Mouse (Mus musculus): ENCODE measurements around the gene Hmg20a. TPM values are rescaled to one million over a fixed set of nuclear protein-coding genes. Genes with fewer than 3 reads are reported as not detected.
A peak's percentile ranks its signal among the peaks of the same experiment; 100 is the strongest.
"Not testable (repeated sequence)": the region's sequence is repeated elsewhere in the genome, so short reads cannot be mapped to it uniquely, and the experiment has no call there.

The Hmg20a gene
- polyA plus RNA-seq, 1 experiment from 2014 or later = 57.9 TPM

GRCm38 (mm10) chr9:56424861-56425260, 6.5 kb downstream of the Hmg20a start:
- no peaks in the 10 kb centered on the region for H3K27me3 ChIP-seq (ENCODE audit: control insufficient read depth, insufficient read depth, low read depth, low read length)
- H3K4me2 ChIP-seq (ENCODE audit: low read depth, low read length) = no peak overlapping the region
- no peaks in the 10 kb centered on the region for H3K9me3 ChIP-seq (ENCODE audit: control insufficient read depth, low read length)
- no peak for ATAC-seq (ENCODE audit: low read depth)
- no peak overlapping the region for H3K27ac ChIP-seq (ENCODE audit: low read length)
- H3K4me1 ChIP-seq (replicated peaks; ENCODE audit: control insufficient read depth, insufficient read depth, low read length) = peaks cover 15% of the 10 kb centered on the region; the same call in 1 of the 2 replicates
- 79% methylated on average over 4 of the region's 4 CpGs for WGBS
- H3K9ac ChIP-seq (ENCODE audit: low read length) = no peak overlapping the region
- no peaks in the 10 kb centered on the region for H3K36me3 ChIP-seq (ENCODE audit: control insufficient read depth, insufficient read depth, low read length)
- H3K4me3 ChIP-seq (ENCODE audit: low read length) = no peak overlapping the region

- no peaks in the 10 kb centered on the region for H3K36me3 ChIP-seq (ENCODE audit: control insufficient read depth, insufficient read depth, low read length)
- H3K4me2 ChIP-seq (ENCODE audit: low read depth, low read length) = no peak overlapping the region
- ATAC-seq (ENCODE audit: low read depth) = no peak; the same call in 1 of the 2 replicates
- H3K4me3 ChIP-seq (ENCODE audit: low read length) = no peak overlapping the region
- no peak overlapping the region for H3K27ac ChIP-seq (ENCODE audit: low read length)
- no peaks in the 10 kb centered on the region for H3K27me3 ChIP-seq (ENCODE audit: control insufficient read depth, insufficient read depth, low read depth, low read length)
- H3K9me3 ChIP-seq (ENCODE audit: control insufficient read depth, low read length) = no peaks in the 10 kb centered on the region
- 57% methylated on average over 5 of the region's 5 CpGs for WGBS
- no peak overlapping the region for H3K9ac ChIP-seq (ENCODE audit: low read length)
- H3K4me1 ChIP-seq (replicated peaks; ENCODE audit: control insufficient read depth, insufficient read depth, low read length) = peaks cover 3% of the 10 kb centered on the region; the same call in 1 of the 2 replicates
Measured at GRCm38 (mm10) chr9:56435821-56436526, 17.6 kb downstream of the Hmg20a start.

GRCm38 (mm10) chr9:56437300-56437892, 19.0 kb downstream of the Hmg20a start:
- H3K9ac ChIP-seq (ENCODE audit: low read length); H3K36me3 ChIP-seq (ENCODE audit: control insufficient read depth, insufficient read depth, low read length); ATAC-seq (ENCODE audit: low read depth); H3K9me3 ChIP-seq (ENCODE audit: control insufficient read depth, low read length); H3K27ac ChIP-seq (ENCODE audit: low read length); H3K4me2 ChIP-seq (ENCODE audit: low read depth, low read length); H3K4me1 ChIP-seq (replicated peaks; ENCODE audit: control insufficient read depth, insufficient read depth, low read length); H3K4me3 ChIP-seq (ENCODE audit: low read length); H3K27me3 ChIP-seq (ENCODE audit: control insufficient read depth, insufficient read depth, low read depth, low read length): not testable (repeated sequence)
- WGBS = 90% methylated on average over 22 of the region's 29 CpGs

- no peak overlapping the region for H3K9ac ChIP-seq (ENCODE audit: low read length)
- H3K4me1 ChIP-seq (replicated peaks; ENCODE audit: control insufficient read depth, insufficient read depth, low read length) = peaks cover 3% of the 10 kb centered on the region; the same call in 1 of the 2 replicates
- ATAC-seq (ENCODE audit: low read depth) = no peak
- no peak overlapping the region for H3K4me2 ChIP-seq (ENCODE audit: low read depth, low read length)
- H3K9me3 ChIP-seq (ENCODE audit: control insufficient read depth, low read length) = no peaks in the 10 kb centered on the region
- H3K27me3 ChIP-seq (ENCODE audit: control insufficient read depth, insufficient read depth, low read depth, low read length) = no peaks in the 10 kb centered on the region
- no peak overlapping the region for H3K27ac ChIP-seq (ENCODE audit: low read length)
- no peaks in the 10 kb centered on the region; the same call in 1 of the 2 replicates for H3K36me3 ChIP-seq (ENCODE audit: control insufficient read depth, insufficient read depth, low read length)
- no peak overlapping the region for H3K4me3 ChIP-seq (ENCODE audit: low read length)
- WGBS = 70% methylated on average over 7 of the region's 7 CpGs
Measured at GRCm38 (mm10) chr9:56439699-56440098, 21.3 kb downstream of the Hmg20a start.

GRCm38 (mm10) chr9:56451570-56451969, 33.2 kb downstream of the Hmg20a start:
- Histone ChIP-seq H3K9me3 (ENCODE audit: control insufficient read depth, low read length) (no peaks in the 10 kb centered on the region), H3K4me1 (replicated peaks; ENCODE audit: control insufficient read depth, insufficient read depth, low read length) (0 out of 2 replicates have a peak, but pooled peaks cover 3% of the 10 kb centered on the region), H3K36me3 (ENCODE audit: control insufficient read depth, insufficient read depth, low read length) (no peaks in the 10 kb centered on the region), H3K4me3 (ENCODE audit: low read length) (no peak overlapping the region), H3K27ac (ENCODE audit: low read length) (no peak overlapping the region), H3K9ac (ENCODE audit: low read length) (no peak overlapping the region), H3K27me3 (ENCODE audit: control insufficient read depth, insufficient read depth, low read depth, low read length) (no peaks in the 10 kb centered on the region), H3K4me2 (ENCODE audit: low read depth, low read length) (no peak overlapping the region)
- no peak for ATAC-seq (ENCODE audit: low read depth)
- WGBS = 72% methylated on average over 6 of the region's 6 CpGs

GRCm38 (mm10) chr9:56453038-56453815, 34.8 kb downstream of the Hmg20a start:
- H3K9me3 ChIP-seq (ENCODE audit: control insufficient read depth, low read length) = no peaks in the 10 kb centered on the region
- no peaks in the 10 kb centered on the region for H3K27me3 ChIP-seq (ENCODE audit: control insufficient read depth, insufficient read depth, low read depth, low read length)
- H3K9ac ChIP-seq (ENCODE audit: low read length) = no peak overlapping the region
- ATAC-seq (ENCODE audit: low read depth) = no peak
- H3K36me3 ChIP-seq (ENCODE audit: control insufficient read depth, insufficient read depth, low read length) = no peaks in the 10 kb centered on the region
- H3K4me2 ChIP-seq (ENCODE audit: low read depth, low read length) = no peak overlapping the region
- H3K4me1 ChIP-seq (replicated peaks; ENCODE audit: control insufficient read depth, insufficient read depth, low read length) = 0 out of 2 replicates have a peak, but pooled peaks cover 3% of the 10 kb centered on the region
- no peak overlapping the region for H3K27ac ChIP-seq (ENCODE audit: low read length)
- H3K4me3 ChIP-seq (ENCODE audit: low read length) = no peak overlapping the region
- WGBS = 63% methylated on average over 2 of the region's 2 CpGs

- H3K27ac ChIP-seq (ENCODE audit: low read length) = no peak overlapping the region
- H3K9ac ChIP-seq (ENCODE audit: low read length) = no peak overlapping the region
- 97% methylated on average over 3 of the region's 3 CpGs for WGBS
- no peaks in the 10 kb centered on the region for H3K9me3 ChIP-seq (ENCODE audit: control insufficient read depth, low read length)
- H3K4me1 ChIP-seq (replicated peaks; ENCODE audit: control insufficient read depth, insufficient read depth, low read length) = peaks cover 8% of the 10 kb centered on the region; the same call in 1 of the 2 replicates
- H3K27me3 ChIP-seq (ENCODE audit: control insufficient read depth, insufficient read depth, low read depth, low read length) = no peaks in the 10 kb centered on the region
- H3K4me3 ChIP-seq (ENCODE audit: low read length) = no peak overlapping the region
- no peak overlapping the region for H3K4me2 ChIP-seq (ENCODE audit: low read depth, low read length)
- H3K36me3 ChIP-seq (ENCODE audit: control insufficient read depth, insufficient read depth, low read length) = no peaks in the 10 kb centered on the region
- ATAC-seq (ENCODE audit: low read depth) = no peak
Measured at GRCm38 (mm10) chr9:56456426-56456825, 38.0 kb downstream of the Hmg20a start.

GRCm38 (mm10) chr9:56460987-56461386, 42.6 kb downstream of the Hmg20a start:
- H3K9me3 ChIP-seq (ENCODE audit: control insufficient read depth, low read length) = no peaks in the 10 kb centered on the region
- no peak overlapping the region for H3K27ac ChIP-seq (ENCODE audit: low read length)
- H3K27me3 ChIP-seq (ENCODE audit: control insufficient read depth, insufficient read depth, low read depth, low read length) = no peaks in the 10 kb centered on the region
- H3K4me3 ChIP-seq (ENCODE audit: low read length) = no peak overlapping the region
- no peak for ATAC-seq (ENCODE audit: low read depth)
- no peak overlapping the region for H3K4me2 ChIP-seq (ENCODE audit: low read depth, low read length)
- 72% methylated on average over 5 of the region's 5 CpGs for WGBS
- peaks cover 38% of the 10 kb centered on the region for H3K4me1 ChIP-seq (replicated peaks; ENCODE audit: control insufficient read depth, insufficient read depth, low read length)
- H3K9ac ChIP-seq (ENCODE audit: low read length) = no peak overlapping the region
- H3K36me3 ChIP-seq (ENCODE audit: control insufficient read depth, insufficient read depth, low read length) = no peaks in the 10 kb centered on the region

- H3K27ac ChIP-seq (ENCODE audit: low read length) = peak overlapping the region; percentile 89
- no peak overlapping the region for H3K4me3 ChIP-seq (ENCODE audit: low read length)
- no peaks in the 10 kb centered on the region for H3K36me3 ChIP-seq (ENCODE audit: control insufficient read depth, insufficient read depth, low read length)
- no peak overlapping the region for H3K4me2 ChIP-seq (ENCODE audit: low read depth, low read length)
- ATAC-seq (ENCODE audit: low read depth) = no peak
- WGBS = 61% methylated on average over 1 of the region's 1 CpGs
- H3K4me1 ChIP-seq (replicated peaks; ENCODE audit: control insufficient read depth, insufficient read depth, low read length) = peaks cover 41% of the 10 kb centered on the region
- H3K27me3 ChIP-seq (ENCODE audit: control insufficient read depth, insufficient read depth, low read depth, low read length) = no peaks in the 10 kb centered on the region
- no peaks in the 10 kb centered on the region for H3K9me3 ChIP-seq (ENCODE audit: control insufficient read depth, low read length)
- H3K9ac ChIP-seq (ENCODE audit: low read length) = no peak overlapping the region
Measured at GRCm38 (mm10) chr9:56462606-56463005, 44.2 kb downstream of the Hmg20a start.

Measured in lung, embryonic 16.5 days (tissue).